Mouse (Mus musculus) lung, embryonic 15.5 days (tissue): ENCODE data around the gene Adora2a. TPM values are rescaled to one million over a fixed set of nuclear protein-coding genes. Genes with fewer than 3 reads are reported as not detected.
"Not testable (repeated sequence)": the region's sequence is repeated elsewhere in the genome, so short reads cannot be mapped to it uniquely, and the experiment has no call there.

Experiments used
- ATAC-seq: fragments of 200-750 bp; cut with Nextera tagmentation; 2 replicates; pipeline ENCODE4 v1.8.0; 2017; ENCODE audit warnings: moderate number of reproducible peaks, borderline replicate concordance; ENCODE audit not compliant: low FRiP score, low TSS enrichment; ENCODE audit errors: extremely low read depth
- H3K27ac ChIP-seq: fragments of 300-500 bp; sonication (generic); 2 replicates; pipeline ENCODE4 v1.5.1; 2015; ENCODE audit warnings: moderate library complexity, mild to moderate bottlenecking, inconsistent platforms
- H3K27me3 ChIP-seq: fragments of 300-500 bp; sonication (generic); 2 replicates; pipeline ENCODE4 v1.6.1; 2015; ENCODE audit warnings: inconsistent platforms
- H3K36me3 ChIP-seq: fragments of 300-500 bp; sonication (generic); 2 replicates; pipeline ENCODE4 v1.6.1; 2015; ENCODE audit warnings: inconsistent platforms
- H3K4me1 ChIP-seq: fragments of 300-500 bp; sonication (generic); 2 replicates; pipeline ENCODE4 v1.6.1; 2015; ENCODE audit warnings: inconsistent platforms
- H3K4me2 ChIP-seq: fragments of 300-500 bp; sonication (generic); 2 replicates; pipeline ENCODE4 v1.6.1; 2015; ENCODE audit warnings: inconsistent platforms, mild to moderate bottlenecking, moderate library complexity
- H3K4me3 ChIP-seq: fragments of 300-500 bp; sonication (generic); 2 replicates; pipeline ENCODE4 v1.5.1; 2015; ENCODE audit warnings: mild to moderate bottlenecking, inconsistent platforms
- H3K9ac ChIP-seq: fragments of 300-500 bp; sonication (generic); 2 replicates; pipeline ENCODE4 v1.6.1; 2015; ENCODE audit warnings: inconsistent platforms
- H3K9me3 ChIP-seq: fragments of 300-500 bp; sonication (generic); 2 replicates; pipeline ENCODE4 v1.6.1; 2016; ENCODE audit warnings: inconsistent platforms
- WGBS: fragments of 180-500 bp; shearing (Covaris S2); methylation state at CpG from one replicate; pipeline ENCODE4 v1.1.7; 2015; 5-methylcytosine and 5-hydroxymethylcytosine counted together
- polyA plus RNA-seq: library from polyadenylated mRNA; unstranded; fragments of >200 nt; fragmentation: Nextera tagmentation; extraction: Ambion mirVana; gene quantifications from 2 replicates; pipeline ENCODE4 v1.2.1, GENCODE M21; 2015

Adora2a gene
- polyA plus RNA-seq, 1 experiment from 2014 or later = 7.5 TPM

- Histone ChIP-seq H3K9me3 (no peaks in the 10 kb centered on the region), H3K27ac (no peak overlapping the region), H3K27me3 (no peaks in the 10 kb centered on the region), H3K36me3 (no peaks in the 10 kb centered on the region), H3K4me1 (no peaks in the 10 kb centered on the region), H3K4me2 (no peak overlapping the region), H3K4me3 (no peak overlapping the region), H3K9ac (no peak overlapping the region)
- ATAC-seq = no peak
- WGBS = 67% methylated on average over 5 of the region's 5 CpGs
Observed at GRCm38 (mm10) chr10:75350564-75350963, 33.9 kb downstream of the Adora2a start.

GRCm38 (mm10) chr10:75352541-75352940 is 35.9 kb downstream of the Adora2a start:
- ATAC-seq = no peak

GRCm38 (mm10) chr10:75353838-75354241 is 37.2 kb downstream of the Adora2a start:
- H3K4me1 ChIP-seq, H3K36me3 ChIP-seq, H3K4me3 ChIP-seq, H3K4me2 ChIP-seq, ATAC-seq, H3K9ac ChIP-seq, H3K27ac ChIP-seq, H3K27me3 ChIP-seq, H3K9me3 ChIP-seq: not testable (repeated sequence)
- 40% methylated on average over 8 of the region's 9 CpGs for WGBS

More at GRCm38 (mm10) chr10:75352541-75352940, 35.9 kb downstream of the Adora2a start:
- Histone ChIP-seq H3K9ac (no peak overlapping the region), H3K36me3 (no peaks in the 10 kb centered on the region), H3K4me2 (no peak overlapping the region), H3K9me3 (no peaks in the 10 kb centered on the region), H3K4me3 (no peak overlapping the region), H3K27ac (no peak overlapping the region), H3K4me1 (no peaks in the 10 kb centered on the region; the same call in 1 of the 2 replicates), H3K27me3 (no peaks in the 10 kb centered on the region)
- WGBS = 94% methylated on average over 12 of the region's 12 CpGs

- no peak overlapping the region for H3K4me2 ChIP-seq
- no peaks in the 10 kb centered on the region; the same call in 1 of the 2 replicates for H3K4me1 ChIP-seq
- no peak overlapping the region for H3K9ac ChIP-seq
- H3K9me3 ChIP-seq = no peaks in the 10 kb centered on the region
- ATAC-seq = no peak
- 62% methylated on average over 4 of the region's 4 CpGs for whole genome bisulfite sequencing
- H3K27me3 ChIP-seq = no peaks in the 10 kb centered on the region
- H3K4me3 ChIP-seq = no peak overlapping the region
- H3K27ac ChIP-seq = no peak overlapping the region
- no peaks in the 10 kb centered on the region for H3K36me3 ChIP-seq
Observed at GRCm38 (mm10) chr10:75355341-75355740, 38.7 kb downstream of the Adora2a start.

- not testable (repeated sequence) for H3K9me3 ChIP-seq, H3K27me3 ChIP-seq, H3K4me3 ChIP-seq, H3K36me3 ChIP-seq, H3K9ac ChIP-seq
- peaks cover 18% of the 10 kb centered on the region for H3K4me1 ChIP-seq
- ATAC-seq = peak; percentile 91
- H3K4me2 ChIP-seq = peak overlapping the region; percentile 15; the same call in 1 of the 2 replicates
- peak overlapping the region; percentile 80 for H3K27ac ChIP-seq
- 0% methylated on average over 1 of the region's 1 CpGs for WGBS
Observed at GRCm38 (mm10) chr10:75364214-75364690, 47.6 kb downstream of the Adora2a start.

- H3K27me3 ChIP-seq = no peaks in the 10 kb centered on the region
- no peak for ATAC-seq
- no peak overlapping the region for H3K4me3 ChIP-seq
- peak overlapping the region; percentile 15; the same call in 1 of the 2 replicates for H3K4me2 ChIP-seq
- peak overlapping the region; percentile 80 for H3K27ac ChIP-seq
- H3K4me1 ChIP-seq = peaks cover 18% of the 10 kb centered on the region
- no peaks in the 10 kb centered on the region for H3K36me3 ChIP-seq
- 72% methylated on average over 9 of the region's 9 CpGs for WGBS
- H3K9ac ChIP-seq = no peak overlapping the region
- no peaks in the 10 kb centered on the region for H3K9me3 ChIP-seq
Observed at GRCm38 (mm10) chr10:75364796-75365195, 48.1 kb downstream of the Adora2a start.

GRCm38 (mm10) chr10:75365231-75365633 is 48.6 kb downstream of the Adora2a start:
- ATAC-seq = no peak
- WGBS = 44% methylated on average over 6 of the region's 6 CpGs
- Histone ChIP-seq H3K9ac (no peak overlapping the region), H3K36me3 (no peaks in the 10 kb centered on the region), H3K27me3 (no peaks in the 10 kb centered on the region), H3K4me2 (peak overlapping the region; percentile 33; the same call in 1 of the 2 replicates), H3K9me3 (no peaks in the 10 kb centered on the region), H3K27ac (no peak overlapping the region), H3K4me1 (peaks cover 18% of the 10 kb centered on the region), H3K4me3 (peak overlapping the region; percentile 9; the same call in 1 of the 2 replicates)

GRCm38 (mm10) chr10:75373655-75374351 is 57.1 kb downstream of the Adora2a start:
- H3K4me2 ChIP-seq, H3K36me3 ChIP-seq, H3K9me3 ChIP-seq, H3K9ac ChIP-seq, H3K4me1 ChIP-seq, H3K4me3 ChIP-seq, H3K27me3 ChIP-seq: not testable (repeated sequence)
- ATAC-seq = peak; percentile 91
- 36% methylated on average over 15 of the region's 19 CpGs for WGBS
- H3K27ac ChIP-seq = peak overlapping the region; percentile 29; the same call in 1 of the 2 replicates

GRCm38 (mm10) chr10:75378688-75379087 is 62.0 kb downstream of the Adora2a start:
- WGBS = 61% methylated on average over 10 of the region's 10 CpGs
- Histone ChIP-seq H3K4me1 (0 out of 2 replicates have a peak, but pooled peaks cover 3% of the 10 kb centered on the region), H3K27me3 (no peaks in the 10 kb centered on the region), H3K4me2 (no peak overlapping the region), H3K9ac (no peak overlapping the region), H3K4me3 (no peak overlapping the region), H3K36me3 (no peaks in the 10 kb centered on the region), H3K27ac (no peak overlapping the region), H3K9me3 (no peaks in the 10 kb centered on the region)
- ATAC-seq = no peak

Other genes with a start within 250 kb of the Adora2a start
- 45.2 and 47.3 TPM in 2 replicates for gene Specc1l, start 104.8 kb upstream of the Adora2a start, polyA plus RNA-seq
- 0.73 and 1.3 TPM in 2 replicates for gene Upb1, start 84.2 kb downstream of the Adora2a start, polyA plus RNA-seq
- gene Snrpd3, start 200.7 kb downstream of the Adora2a start, polyA plus RNA-seq = 142 and 158 TPM in 2 replicates
- gene Gucd1, start 201.1 kb downstream of the Adora2a start, polyA plus RNA-seq = 23.6 and 24.5 TPM in 2 replicates
- 0.72 and 1.1 TPM in 2 replicates for gene Lrrc75b, start 243.5 kb downstream of the Adora2a start, polyA plus RNA-seq
- gene Ggt1, start 244.7 kb downstream of the Adora2a start, polyA plus RNA-seq = 1.2 and 2.0 TPM in 2 replicates